15 mouse cellular contexts compared by ENCODE assay signal in genomic region chr10:23708261-23708660, GRCm38 (mm10).
"Had no signal": no experiment of that assay in that cellular context is flagged by ENCODE, and none has a peak within 500 bp of the region (broad histone marks: within the 10 kb centered on the region; RNA-seq: fewer than 3 reads in every experiment).

No protein-coding gene starts in this region.

- H3K27me3 ChIP-seq: neural tube, embryonic 15.5 days; stomach, embryonic 15.5 days had no signal

- H3K4me2 ChIP-seq: neural tube, embryonic 15.5 days; stomach, embryonic 15.5 days had no signal

- H3K27ac ChIP-seq: neural tube, embryonic 15.5 days; stomach, embryonic 15.5 days; stomach, postnatal 0 days had no signal

- H3K4me3 ChIP-seq: neural tube, embryonic 15.5 days; stomach, embryonic 15.5 days had no signal

- H3K9me3 ChIP-seq: neural tube, embryonic 15.5 days; stomach, embryonic 15.5 days had no signal

- H3K36me3 ChIP-seq: neural tube, embryonic 15.5 days; stomach, embryonic 15.5 days had no signal

- H3K9ac ChIP-seq: neural tube, embryonic 15.5 days; stomach, embryonic 15.5 days had no signal

- DNase-seq: retina, postnatal 1 day; right cerebral cortex, adult 18-20 months; right cerebral cortex, postnatal 14 days; right cerebral cortex, postnatal 25 days; right cerebral cortex, postnatal 4 days; spleen, adult 18-20 months; thymus, adult 18-20 months; thymus, adult 2 months; thymus, postnatal 14 days; thymus, postnatal 25 days; thymus, postnatal 36 days; thymus, postnatal 4 days had no signal
